Mouse (Mus musculus) forebrain, embryonic 10.5 days (tissue): ENCODE measurements around the gene Gucy2d. TPM values are rescaled to one million over a fixed set of nuclear protein-coding genes. Genes with fewer than 3 reads are reported as not detected.

Source experiments
- DNase-seq: peaks from one replicate; pipeline ENCODE4 v3.0.0-alpha.2; 2017; ENCODE audit warnings: low spot score; ENCODE audit errors: extremely low spot score
- H3K27ac ChIP-seq: fragments of 300-500 bp; sonication (generic); 2 replicates; pipeline ENCODE4 v1.5.1; 2016; ENCODE audit warnings: mild to moderate bottlenecking
- H3K27me3 ChIP-seq: fragments of 300-500 bp; sonication (generic); 2 replicates; pipeline ENCODE4 v1.6.1; 2016; ENCODE audit warnings: mild to moderate bottlenecking; ENCODE audit not compliant: poor library complexity, severe bottlenecking
- H3K36me3 ChIP-seq: fragments of 300-500 bp; sonication (generic); replicated peaks from 2 replicates; pipeline ENCODE4 v1.6.1; 2016; ENCODE audit warnings: mild to moderate bottlenecking, moderate library complexity
- H3K4me1 ChIP-seq: fragments of 300-500 bp; sonication (generic); 2 replicates; pipeline ENCODE4 v1.6.1; 2016
- H3K4me3 ChIP-seq: fragments of 300-500 bp; sonication (generic); 2 replicates; pipeline ENCODE4 v1.5.1; 2016; ENCODE audit warnings: mild to moderate bottlenecking, moderate library complexity
- H3K9me3 ChIP-seq: fragments of 300-500 bp; sonication (generic); 2 replicates; pipeline ENCODE4 v1.6.1; 2016; ENCODE audit warnings: mild to moderate bottlenecking, moderate library complexity
- WGBS: fragments of 180-500 bp; shearing (Covaris S2); methylation state at CpG from one replicate; pipeline ENCODE4 v1.1.7; 2016; 5-methylcytosine and 5-hydroxymethylcytosine counted together
- polyA plus RNA-seq: library from polyadenylated mRNA; unstranded; fragments of >200 nt; fragmentation: Nextera tagmentation; extraction: Ambion mirVana; gene quantifications from 2 replicates; pipeline ENCODE4 v1.2.1, GENCODE M21; 2016

Gucy2d gene
- polyA plus RNA-seq, 1 experiment from 2014 or later, result not detected

GRCm38 (mm10) chr7:98498101-98498500 lies 57.9 kb downstream of the Gucy2d start:
- no peak for DNase-seq
- Histone ChIP-seq H3K9me3 (no peaks in the 10 kb centered on the region), H3K27ac (peak overlapping the region; percentile 35; the same call in 1 of the 2 replicates), H3K27me3 (no peaks in the 10 kb centered on the region), H3K36me3 (no peaks in the 10 kb centered on the region), H3K4me3 (no peak overlapping the region), H3K4me1 (peaks cover 59% of the 10 kb centered on the region)
- WGBS, result 94% methylated on average over 12 of the region's 12 CpGs

GRCm38 (mm10) chr7:98498656-98499560 lies 58.7 kb downstream of the Gucy2d start:
- H3K4me1 ChIP-seq, result peaks cover 58% of the 10 kb centered on the region
- H3K27ac ChIP-seq, result peak overlapping the region; percentile 35; the same call in 1 of the 2 replicates

GRCm38 (mm10) chr7:98499561-98500292 lies 59.5 kb downstream of the Gucy2d start:
- no peak overlapping the region for H3K27ac ChIP-seq
- H3K4me1 ChIP-seq, result peaks cover 58% of the 10 kb centered on the region
- no peaks in the 10 kb centered on the region for H3K27me3 ChIP-seq
- no peaks in the 10 kb centered on the region for H3K9me3 ChIP-seq
- no peak for DNase-seq
- 86% methylated on average over 25 of the region's 25 CpGs for WGBS
- no peak overlapping the region for H3K4me3 ChIP-seq
- H3K36me3 ChIP-seq, result no peaks in the 10 kb centered on the region

More at GRCm38 (mm10) chr7:98498656-98499560, 58.7 kb downstream of the Gucy2d start:
- no peak for DNase-seq
- no peaks in the 10 kb centered on the region for H3K9me3 ChIP-seq
- no peaks in the 10 kb centered on the region for H3K27me3 ChIP-seq
- no peak overlapping the region for H3K4me3 ChIP-seq
- no peaks in the 10 kb centered on the region for H3K36me3 ChIP-seq
- 88% methylated on average over 20 of the region's 20 CpGs for WGBS

- H3K36me3 ChIP-seq, result no peaks in the 10 kb centered on the region
- no peak overlapping the region for H3K27ac ChIP-seq
- no peaks in the 10 kb centered on the region for H3K27me3 ChIP-seq
- 93% methylated on average over 3 of the region's 3 CpGs for WGBS
- H3K4me3 ChIP-seq, result no peak overlapping the region
- H3K4me1 ChIP-seq, result peaks cover 61% of the 10 kb centered on the region
- no peak for DNase-seq
- H3K9me3 ChIP-seq, result no peaks in the 10 kb centered on the region
Measured at GRCm38 (mm10) chr7:98500470-98500869, 60.3 kb downstream of the Gucy2d start.

- H3K36me3 ChIP-seq, result no peaks in the 10 kb centered on the region
- H3K27me3 ChIP-seq, result no peaks in the 10 kb centered on the region
- no peak overlapping the region for H3K4me3 ChIP-seq
- no peak for DNase-seq
- H3K9me3 ChIP-seq, result no peaks in the 10 kb centered on the region
- peaks cover 65% of the 10 kb centered on the region for H3K4me1 ChIP-seq
- no peak overlapping the region for H3K27ac ChIP-seq
- 91% methylated on average over 7 of the region's 7 CpGs for WGBS
Measured at GRCm38 (mm10) chr7:98501078-98501477, 60.9 kb downstream of the Gucy2d start.

GRCm38 (mm10) chr7:98502921-98503320 lies 62.7 kb downstream of the Gucy2d start:
- peak overlapping the region; percentile 51 for H3K27ac ChIP-seq
- H3K9me3 ChIP-seq, result no peaks in the 10 kb centered on the region
- no peak overlapping the region for H3K4me3 ChIP-seq
- 39% methylated on average over 5 of the region's 5 CpGs for WGBS
- no peaks in the 10 kb centered on the region for H3K36me3 ChIP-seq
- peaks cover 58% of the 10 kb centered on the region for H3K4me1 ChIP-seq
- no peaks in the 10 kb centered on the region for H3K27me3 ChIP-seq
- no peak for DNase-seq

GRCm38 (mm10) chr7:98503951-98504647 lies 63.9 kb downstream of the Gucy2d start:
- Histone ChIP-seq H3K4me1 (peaks cover 58% of the 10 kb centered on the region), H3K27me3 (no peaks in the 10 kb centered on the region), H3K4me3 (no peak overlapping the region), H3K36me3 (no peaks in the 10 kb centered on the region), H3K9me3 (no peaks in the 10 kb centered on the region), H3K27ac (peak overlapping the region; percentile 64; the same call in 1 of the 2 replicates)
- DNase-seq, result no peak
- 66% methylated on average over 6 of the region's 6 CpGs for WGBS

GRCm38 (mm10) chr7:98504726-98505314 lies 64.6 kb downstream of the Gucy2d start:
- no peaks in the 10 kb centered on the region for H3K27me3 ChIP-seq
- peak overlapping the region; percentile 64 for H3K27ac ChIP-seq
- H3K4me3 ChIP-seq, result no peak overlapping the region
- 43% methylated on average over 5 of the region's 5 CpGs for WGBS
- no peaks in the 10 kb centered on the region for H3K9me3 ChIP-seq
- H3K4me1 ChIP-seq, result peaks cover 52% of the 10 kb centered on the region
- H3K36me3 ChIP-seq, result no peaks in the 10 kb centered on the region
- no peak for DNase-seq

GRCm38 (mm10) chr7:98505664-98506063 lies 65.4 kb downstream of the Gucy2d start:
- Histone ChIP-seq H3K27ac (peak overlapping the region; percentile 56), H3K36me3 (no peaks in the 10 kb centered on the region), H3K9me3 (no peaks in the 10 kb centered on the region), H3K4me3 (no peak overlapping the region), H3K4me1 (peaks cover 48% of the 10 kb centered on the region), H3K27me3 (no peaks in the 10 kb centered on the region)
- 30% methylated on average over 3 of the region's 3 CpGs for WGBS
- DNase-seq, result no peak

GRCm38 (mm10) chr7:98510961-98511958 lies 71.0 kb downstream of the Gucy2d start:
- Histone ChIP-seq H3K4me3 (no peak overlapping the region), H3K4me1 (peaks cover 5% of the 10 kb centered on the region; the same call in 1 of the 2 replicates), H3K27ac (no peak overlapping the region), H3K27me3 (no peaks in the 10 kb centered on the region), H3K9me3 (no peaks in the 10 kb centered on the region), H3K36me3 (no peaks in the 10 kb centered on the region)
- WGBS, result 80% methylated on average over 15 of the region's 15 CpGs
- no peak for DNase-seq

- Histone ChIP-seq H3K4me3 (no peak overlapping the region), H3K27me3 (no peaks in the 10 kb centered on the region), H3K27ac (no peak overlapping the region), H3K4me1 (peaks cover 5% of the 10 kb centered on the region; the same call in 1 of the 2 replicates), H3K9me3 (no peaks in the 10 kb centered on the region), H3K36me3 (no peaks in the 10 kb centered on the region)
- DNase-seq, result no peak
- 77% methylated on average over 3 of the region's 3 CpGs for WGBS
Measured at GRCm38 (mm10) chr7:98513251-98513650, 73.0 kb downstream of the Gucy2d start.
